Comparison of ENCODE assay signal across 14 mouse cellular contexts in the genomic region with DNA sequence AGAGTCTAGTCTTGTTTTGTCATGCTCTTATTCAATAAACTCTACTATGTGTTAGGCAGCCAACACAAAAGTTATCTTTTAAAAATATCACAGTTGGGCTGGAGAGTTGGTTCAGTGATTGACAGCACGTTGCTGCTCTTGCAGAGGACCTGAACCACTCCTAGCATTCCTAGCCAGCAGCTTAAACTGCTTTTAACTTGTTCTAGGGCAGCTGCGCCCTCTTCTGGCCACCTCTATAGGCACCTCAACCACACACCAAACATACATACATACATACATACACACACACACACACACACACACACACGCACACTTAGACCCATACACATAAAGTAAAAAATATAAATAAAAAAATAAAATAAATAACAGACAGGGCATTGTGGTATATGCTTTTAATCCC.
DNase-seq lines count a peak whose midpoint lies in the region; ATAC-seq and TF ChIP-seq lines count a peak whose summit lies in the region.
"Had no signal": no experiment of that assay in that cellular context is flagged by ENCODE, and none has a peak within 500 bp of the region (broad histone marks: within the 10 kb centered on the region; RNA-seq: fewer than 3 reads in every experiment).

No protein-coding gene starts in this region.

- no peak overlapping the region for H3K4me2 ChIP-seq in liver, embryonic 14.5 days (ENCODE audit: low read depth)
- H3K4me2 ChIP-seq in liver, embryonic 12.5 days, result no peak overlapping the region
- H3K4me2 ChIP-seq: hindbrain, embryonic 14.5 days; limb, embryonic 13.5 days; stomach, embryonic 15.5 days had no signal

- TF ChIP-seq EP300 in liver, embryonic 14.5 days (IDR thresholded peaks at IDR 0.05; ENCODE audit: low read depth), result no peak

- peak; percentile 30 for DNase-seq in gastrocnemius, adult 2 months
- no peak for DNase-seq in gastrocnemius, adult 18-20 months (ENCODE audit: low spot score)
- no peak for DNase-seq in liver, embryonic 14.5 days (ENCODE audit: low read depth in 3 of 3, low spot score in 3 of 3)
- no peak for DNase-seq in cerebellum, postnatal 36 days
- no peak for DNase-seq in adrenal gland, postnatal 10 days

- H3K27me3 ChIP-seq in liver, embryonic 14.5 days (ENCODE audit: control insufficient read depth, insufficient read depth, low read length), result no peaks in the 10 kb centered on the region
- no peaks in the 10 kb centered on the region for H3K27me3 ChIP-seq in liver, embryonic 12.5 days (replicated peaks)
- H3K27me3 ChIP-seq in E14TG2a.4 (ENCODE audit: insufficient read depth, low read length), result no peaks in the 10 kb centered on the region
- H3K27me3 ChIP-seq: limb, embryonic 13.5 days; stomach, embryonic 15.5 days had no signal

- H3K36me3 ChIP-seq in liver, embryonic 14.5 days (replicated peaks; ENCODE audit: control insufficient read depth, insufficient read depth, low read depth), result no peaks in the 10 kb centered on the region
- no peaks in the 10 kb centered on the region for H3K36me3 ChIP-seq in liver, embryonic 12.5 days
- no peaks in the 10 kb centered on the region for H3K36me3 ChIP-seq in E14TG2a.4 (ENCODE audit: insufficient read depth, low read length)
- H3K36me3 ChIP-seq: forebrain, embryonic 10.5 days; limb, embryonic 13.5 days; stomach, embryonic 15.5 days had no signal

- H3K4me3 ChIP-seq in gastrocnemius, adult 2 months, result no peak overlapping the region
- H3K4me3 ChIP-seq in liver, embryonic 14.5 days (ENCODE audit: insufficient read depth in 1 of 2, low read depth in 2 of 2, low read length in 2 of 2), result no peak overlapping the region
- H3K4me3 ChIP-seq in liver, embryonic 12.5 days, result no peak overlapping the region
- no peak overlapping the region for H3K4me3 ChIP-seq in E14TG2a.4 (replicated peaks; ENCODE audit: low read length)
- H3K4me3 ChIP-seq in cortical plate, adult 2 months (ENCODE audit: insufficient read depth, low read length), result no peak overlapping the region
- H3K4me3 ChIP-seq: forebrain, embryonic 10.5 days; limb, embryonic 13.5 days; myocyte; stomach, embryonic 15.5 days had no signal

- TF ChIP-seq CTCF in gastrocnemius, adult 2 months (IDR thresholded peaks at IDR 0.05), result peak; percentile 28; the same call in 1 of the 2 replicates
- peak; percentile 29; the same call in 1 of the 2 replicates for TF ChIP-seq CTCF in liver, embryonic 14.5 days (IDR thresholded peaks at IDR 0.05; ENCODE audit: low read depth)
- 0 out of 2 replicates have a peak, but pooled peaks have one; percentile 18 for TF ChIP-seq CTCF in E14TG2a.4 (conservative IDR thresholded peaks at IDR 0.05; ENCODE audit: low read length)
- TF ChIP-seq CTCF in cortical plate, adult 2 months (IDR thresholded peaks at IDR 0.05; ENCODE audit: extremely low read depth, insufficient read depth, low read length), result 0 out of 2 replicates have a peak, but pooled peaks have one; percentile 17

- 57% methylated on average over 3 of the region's 3 CpGs for WGBS in liver, embryonic 14.5 days (ENCODE audit: insufficient replicate concordance)
- WGBS in liver, embryonic 12.5 days (ENCODE audit: insufficient replicate concordance), result 50% methylated on average over 3 of the region's 3 CpGs

- intact Hi-C loops in gastrocnemius, adult 2 months (cut with DNase I), result no loop called here

- no peaks in the 10 kb centered on the region for H3K9me3 ChIP-seq in liver, embryonic 14.5 days (ENCODE audit: control insufficient read depth, low read length)
- H3K9me3 ChIP-seq in liver, embryonic 12.5 days (replicated peaks), result no peaks in the 10 kb centered on the region
- H3K9me3 ChIP-seq in E14TG2a.4 (ENCODE audit: low read length), result no peaks in the 10 kb centered on the region
- H3K9me3 ChIP-seq: limb, embryonic 13.5 days; stomach, embryonic 15.5 days had no signal

- ATAC-seq in liver, embryonic 14.5 days (ENCODE audit: insufficient read depth), result no peak
- no peak for ATAC-seq in liver, embryonic 12.5 days

- no peak overlapping the region for H3K27ac ChIP-seq in gastrocnemius, adult 2 months
- no peak overlapping the region for H3K27ac ChIP-seq in liver, embryonic 14.5 days
- H3K27ac ChIP-seq in liver, embryonic 12.5 days, result no peak overlapping the region
- no peak overlapping the region for H3K27ac ChIP-seq in cortical plate, adult 2 months (ENCODE audit: insufficient read depth, low read length)
- H3K27ac ChIP-seq: forebrain, embryonic 10.5 days; hindbrain, embryonic 14.5 days; limb, embryonic 13.5 days; macrophage; stomach, embryonic 15.5 days had no signal

- H3K9ac ChIP-seq in liver, embryonic 14.5 days (replicated peaks), result no peak overlapping the region
- no peak overlapping the region for H3K9ac ChIP-seq in liver, embryonic 12.5 days
- H3K9ac ChIP-seq: hindbrain, embryonic 14.5 days; limb, embryonic 13.5 days; stomach, embryonic 15.5 days had no signal

- no peak for TF ChIP-seq POLR2A in cortical plate, adult 2 months (IDR thresholded peaks at IDR 0.05; ENCODE audit: extremely low read depth, insufficient read depth, low read length)

- H3K4me1 ChIP-seq in liver, embryonic 14.5 days (replicated peaks; ENCODE audit: control insufficient read depth in 2 of 2, insufficient read depth in 2 of 2, low read length in 1 of 2), result no peaks in the 10 kb centered on the region
- H3K4me1 ChIP-seq in liver, embryonic 12.5 days, result no peaks in the 10 kb centered on the region
- no peaks in the 10 kb centered on the region for H3K4me1 ChIP-seq in E14TG2a.4 (replicated peaks; ENCODE audit: low read depth, low read length)
- H3K4me1 ChIP-seq in cortical plate, adult 2 months (ENCODE audit: control insufficient read depth, insufficient read depth, low read length), result peaks cover 3% of the 10 kb centered on the region
- H3K4me1 ChIP-seq: stomach, embryonic 15.5 days had no signal
